Mouse (Mus musculus): Measurements from ENCODE around the gene Gmcl1.

The Gmcl1 gene

DNA sequence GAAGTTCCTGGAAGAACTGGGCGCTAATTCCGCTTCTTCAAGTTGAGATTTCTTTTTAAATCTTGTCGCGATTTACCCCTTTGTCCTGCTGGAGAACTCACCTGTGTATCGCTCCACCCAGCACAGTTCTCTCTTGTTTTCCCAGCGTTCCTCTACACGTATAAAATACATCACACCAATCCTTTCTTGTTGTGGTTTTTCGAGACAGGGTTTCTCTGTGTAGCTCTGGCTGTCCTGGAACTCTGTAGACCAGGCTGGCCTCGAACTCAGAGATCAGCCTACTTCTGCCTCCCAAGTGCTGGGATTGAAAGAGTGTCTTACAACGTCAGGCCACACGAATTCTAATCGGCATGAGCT is 48.5 kb downstream of the Gmcl1 start:
- ChIA-PET POLR2A (interaction anchor here in 2 of 4 experiments (0.7 to 1.7 kb wide), 25 partner anchors 8 to 315 kb away, joined by 3 to 7 read pairs (median 4); partner anchors contain the start of gene Mxd1 (in 1 of the 2)), CTCF (interaction anchor here in 2 of 4 experiments (0.7 to 1.3 kb wide), 4 partner anchors 14 to 122 kb away, joined by 3 to 4 read pairs (median 4); no protein-coding TSS in a partner anchor)

DNA sequence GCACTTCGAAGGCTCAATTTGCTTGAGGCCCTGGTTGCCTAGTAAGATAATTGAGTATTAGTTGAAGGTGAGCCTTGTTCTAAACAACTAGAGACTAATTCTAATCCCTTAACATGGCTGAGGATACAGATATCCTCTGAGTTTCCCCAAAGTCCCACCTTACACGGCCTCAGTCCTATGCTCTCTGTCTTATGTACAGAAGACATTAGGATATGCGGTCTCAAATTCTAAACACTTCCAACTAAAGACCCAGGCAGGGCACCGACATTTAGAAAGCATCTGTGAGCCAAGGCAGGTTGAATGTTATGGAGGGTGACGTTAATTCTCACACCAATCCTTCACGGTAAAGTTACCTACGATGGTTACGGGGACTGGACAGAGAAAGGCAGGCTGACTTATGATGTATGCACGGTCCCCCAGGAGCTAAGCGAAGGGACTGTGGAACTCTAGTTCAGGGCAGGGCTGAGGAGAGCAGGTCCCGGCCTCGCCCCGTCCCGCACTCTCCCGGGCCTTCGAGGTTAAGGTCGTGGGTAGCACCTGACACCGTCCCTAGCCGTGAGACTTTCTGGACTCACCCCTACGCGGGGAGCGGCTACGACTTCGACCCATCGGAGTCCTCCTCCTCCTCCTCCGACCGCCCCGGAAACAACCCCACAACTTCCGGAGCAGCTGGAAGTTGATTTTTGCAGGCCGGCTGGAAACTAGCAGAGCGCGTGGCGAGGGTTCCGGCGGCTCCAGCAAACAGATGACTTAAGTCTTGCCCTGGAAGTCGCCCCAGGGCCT is 49.1 kb downstream of the Gmcl1 start, which contains the start of gene Snrnp27:
Gene Snrnp27, minus strand, starts transcription at position 651 of the 783 bp plus-strand sequence.
- ChIA-PET CTCF (interaction anchor here in 3 of 4 experiments (0.7 to 1.3 kb wide), 5 partner anchors 13 to 122 kb away, joined by 3 to 4 read pairs (median 3); no protein-coding TSS in a partner anchor), POLR2A (interaction anchor here in 3 of 4 experiments (0.6 to 1.7 kb wide), 25 partner anchors 8 to 314 kb away, joined by 3 to 7 read pairs (median 4); partner anchors contain the start of gene Mxd1 (in 1 of the 3))

- ChIA-PET CTCF (interaction anchor here in 2 of 4 experiments (1.0 to 1.1 kb wide), 2 partner anchors 10 kb away, joined by 3 read pairs; no protein-coding TSS in a partner anchor), POLR2A (interaction anchor here in 1 of 4 experiments (1.1 to 1.2 kb wide), 2 partner anchors 13 to 98 kb away, joined by 3 read pairs; partner anchors contain the start of gene Mxd1)
Observed at GRCm38 (mm10) chr6:86681289-86681688, 51.9 kb downstream of the Gmcl1 start.

DNA sequence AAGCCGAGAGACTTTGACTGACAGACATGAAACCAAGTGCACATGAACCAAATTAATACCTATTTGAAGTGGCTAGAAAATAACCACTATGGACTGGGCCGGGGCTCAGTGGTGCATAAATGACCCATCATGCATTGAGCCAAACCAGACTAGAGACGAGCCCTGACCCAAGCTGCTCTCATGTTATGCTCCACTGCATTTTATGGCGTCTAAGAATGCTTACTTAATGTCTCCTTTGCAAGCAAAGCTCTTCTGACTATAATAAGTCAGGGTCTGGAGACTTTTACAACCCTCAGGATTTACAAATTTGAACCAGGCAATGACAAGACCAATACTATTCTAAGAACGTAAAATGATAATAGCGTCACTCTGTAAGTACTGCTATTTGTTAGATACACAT is 54.8 kb downstream of the Gmcl1 start:
- ChIA-PET CTCF (interaction anchor here in 2 of 4 experiments (0.6 to 1.3 kb wide), 3 partner anchors 16 to 129 kb away, joined by 3 read pairs; no protein-coding TSS in a partner anchor), POLR2A (interaction anchor here in 1 of 4 experiments (2.1 kb wide), 1 partner anchor 15 kb away, joined by 6 read pairs; no protein-coding TSS in a partner anchor)

- CTCF ChIA-PET: interaction anchor here (0.6 to 2.4 kb wide), 40 partner anchors 11 to 306 kb away, joined by 3 to 13 read pairs (median 4); partner anchors contain the start of genes Snrnp27 (in 2 of the 4), Fam136a (in 1 of the 4) and Snrpg (in 1 of the 4)
- POLR2A ChIA-PET: interaction anchor here in 2 of 4 experiments (0.5 to 1.8 kb wide), 17 partner anchors 11 to 232 kb away, joined by 3 to 12 read pairs (median 4); partner anchors contain the start of gene Snrnp27 (in 2 of the 2)
Observed at GRCm38 (mm10) chr6:86670873-86671272, 62.3 kb downstream of the Gmcl1 start.

GRCm38 (mm10) chr6:86669240-86669727 is 63.9 kb downstream of the Gmcl1 start:
- ChIA-PET POLR2A (interaction anchor here in 3 of 4 experiments (0.6 to 2.3 kb wide), 31 partner anchors 10 to 268 kb away, joined by 3 to 12 read pairs (median 4); partner anchors contain the start of genes Gmcl1 (in 1 of the 3) and Snrnp27 (in 1 of the 3)), CTCF (interaction anchor here in 3 of 4 experiments (0.6 to 1.4 kb wide), 10 partner anchors 70 to 182 kb away, joined by 3 to 8 read pairs (median 4); no protein-coding TSS in a partner anchor)

DNA sequence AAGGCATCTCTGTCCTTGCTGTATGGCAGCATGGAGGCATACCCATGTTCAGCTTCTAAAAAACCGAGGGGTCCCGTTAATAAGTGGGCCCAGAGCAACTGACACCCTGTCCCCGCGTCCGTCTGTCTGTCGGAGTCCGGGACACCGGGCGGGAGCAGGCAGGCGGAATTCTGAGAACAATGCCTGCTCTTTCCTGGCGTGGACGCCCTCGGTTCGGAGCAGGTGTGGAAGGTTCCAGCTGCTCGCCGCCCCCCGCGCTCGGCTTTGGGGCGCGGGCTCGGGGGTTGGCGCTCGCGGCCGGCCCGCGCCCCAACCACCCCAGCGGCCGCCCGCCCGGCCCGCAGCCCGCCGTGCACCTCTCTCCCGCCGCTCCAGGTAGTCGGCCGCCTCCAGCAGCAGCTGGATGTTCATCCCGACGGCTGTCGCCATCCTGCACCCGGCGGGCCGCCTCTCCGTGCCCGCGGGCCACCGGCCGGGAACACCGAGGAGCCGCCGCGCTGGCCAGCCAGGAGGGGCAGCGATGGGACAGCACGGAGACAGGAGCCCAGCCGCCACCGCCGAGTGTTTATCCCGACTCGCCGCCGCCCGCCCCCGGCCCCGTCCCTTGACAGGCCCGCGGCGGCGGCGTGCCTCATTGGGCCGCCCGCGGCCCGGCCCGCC is 64.5 kb downstream of the Gmcl1 start, which contains the start of gene Mxd1:
Gene Mxd1, minus strand, starts transcription at position 582 of the 660 bp plus-strand sequence.
- CTCF ChIA-PET: interaction anchor here in 1 of 4 experiments (1.0 to 1.9 kb wide), 7 partner anchors 70 to 134 kb away, joined by 3 to 8 read pairs (median 5); no protein-coding TSS in a partner anchor
- POLR2A ChIA-PET: interaction anchor here in 3 of 4 experiments (0.6 to 2.3 kb wide), 29 partner anchors 9 to 343 kb away, joined by 3 to 12 read pairs (median 3); partner anchors contain the start of genes Gmcl1 (in 1 of the 3) and Snrnp27 (in 1 of the 3)

DNA sequence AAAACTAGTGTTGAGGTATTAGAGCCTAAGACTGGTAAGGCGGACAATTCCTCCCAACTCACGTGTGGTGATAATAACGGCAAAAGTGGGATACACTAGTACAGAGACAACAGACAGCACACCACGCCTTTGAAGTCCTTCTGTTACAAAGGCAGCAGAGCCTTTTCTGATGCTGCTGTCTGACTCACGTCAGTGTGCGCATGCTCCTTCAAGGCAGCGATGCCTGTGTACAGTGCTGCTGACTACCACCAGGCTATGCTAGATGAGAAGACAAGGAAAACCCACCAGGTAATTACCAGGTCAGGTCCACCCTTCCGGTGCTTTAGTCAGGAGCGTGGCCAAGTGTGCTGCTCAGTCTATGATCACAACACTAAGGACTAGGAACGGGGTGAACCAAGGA is 66.1 kb downstream of the Gmcl1 start:
- CTCF ChIA-PET: interaction anchor here in 1 of 4 experiments (0.6 to 1.9 kb wide), 3 partner anchors 73 to 281 kb away, joined by 3 to 5 read pairs (median 3); no protein-coding TSS in a partner anchor
- POLR2A ChIA-PET: interaction anchor here in 3 of 4 experiments (0.5 to 2.2 kb wide), 7 partner anchors 10 to 281 kb away, joined by 3 to 7 read pairs (median 5); no protein-coding TSS in a partner anchor

- ChIA-PET CTCF (interaction anchor here in 2 of 4 experiments (0.6 to 1.6 kb wide), 2 partner anchors 67 to 169 kb away, joined by 5 to 9 read pairs; no protein-coding TSS in a partner anchor), POLR2A (interaction anchor here in 2 of 4 experiments (0.7 to 2.1 kb wide), 5 partner anchors 10 to 1213 kb away, joined by 3 to 7 read pairs (median 5); no protein-coding TSS in a partner anchor)
Observed at GRCm38 (mm10) chr6:86665560-86666307, 67.4 kb downstream of the Gmcl1 start.

DNA sequence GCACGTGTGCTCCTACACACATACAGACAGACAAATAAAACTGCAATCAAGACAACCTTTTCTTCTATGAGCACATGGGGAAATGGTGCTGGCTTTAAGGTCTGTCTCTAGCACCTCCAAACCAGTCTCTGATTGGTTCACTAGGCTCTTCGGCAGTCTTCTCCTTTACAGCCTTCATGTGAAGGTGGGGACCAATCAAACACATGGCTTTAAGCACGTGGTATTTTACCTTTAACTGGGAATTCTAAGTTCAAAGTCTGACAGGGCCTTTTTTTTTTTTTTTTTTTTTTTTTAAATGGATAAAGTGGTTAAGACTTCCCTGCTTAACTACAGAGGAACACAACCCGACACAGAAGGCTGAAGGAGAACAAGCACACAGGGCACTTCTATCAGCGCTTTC is 68.1 kb downstream of the Gmcl1 start:
- ChIA-PET CTCF (interaction anchor here in 1 of 4 experiments (1.6 kb wide), 1 partner anchor 66 kb away, joined by 5 read pairs; no protein-coding TSS in a partner anchor), POLR2A (interaction anchor here in 2 of 4 experiments (0.6 to 2.1 kb wide), 6 partner anchors 9 to 1213 kb away, joined by 3 to 7 read pairs (median 3); no protein-coding TSS in a partner anchor)

DNA sequence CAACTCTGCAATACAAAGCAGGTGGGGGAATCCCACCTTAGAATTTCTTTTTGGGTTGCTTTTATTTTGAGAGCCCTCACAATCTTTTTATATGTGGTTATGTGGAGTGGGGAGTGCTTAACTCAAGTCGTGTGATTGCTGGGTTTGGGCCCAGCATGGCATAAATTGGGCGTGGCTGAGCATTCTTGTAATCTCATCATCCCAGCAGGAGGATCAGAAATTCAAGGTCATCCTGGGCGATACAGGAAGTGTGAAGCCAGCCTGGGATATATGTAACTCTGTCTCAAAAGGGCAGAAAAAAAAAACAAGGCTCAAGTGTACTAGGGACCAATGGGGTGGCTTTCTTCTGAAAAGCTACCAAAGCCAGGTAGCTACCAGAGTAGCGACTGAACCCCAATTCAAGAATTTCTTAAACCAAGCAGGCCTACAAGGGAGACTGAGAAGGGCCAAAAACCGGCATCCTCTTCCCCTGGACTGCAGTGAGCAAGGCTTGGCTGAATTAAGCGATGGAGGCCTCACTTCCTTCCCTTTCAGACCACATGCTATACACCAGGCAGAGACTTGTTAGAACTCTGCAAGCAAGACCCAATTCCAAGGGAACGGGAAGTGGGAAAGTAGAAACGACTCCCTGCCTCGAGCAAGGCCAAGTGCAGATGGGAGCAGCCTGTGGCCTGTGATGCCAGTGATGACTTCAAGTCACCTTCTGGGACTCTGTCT is 72.9 kb downstream of the Gmcl1 start:
- ChIA-PET CTCF (interaction anchor here in 1 of 4 experiments (0.6 kb wide), 1 partner anchor 133 kb away, joined by 5 read pairs; the partner anchor contains the start of gene Anxa4), POLR2A (interaction anchor here in 1 of 4 experiments (0.8 kb wide), 1 partner anchor 1415 kb away, joined by 4 read pairs; no protein-coding TSS in a partner anchor)

DNA sequence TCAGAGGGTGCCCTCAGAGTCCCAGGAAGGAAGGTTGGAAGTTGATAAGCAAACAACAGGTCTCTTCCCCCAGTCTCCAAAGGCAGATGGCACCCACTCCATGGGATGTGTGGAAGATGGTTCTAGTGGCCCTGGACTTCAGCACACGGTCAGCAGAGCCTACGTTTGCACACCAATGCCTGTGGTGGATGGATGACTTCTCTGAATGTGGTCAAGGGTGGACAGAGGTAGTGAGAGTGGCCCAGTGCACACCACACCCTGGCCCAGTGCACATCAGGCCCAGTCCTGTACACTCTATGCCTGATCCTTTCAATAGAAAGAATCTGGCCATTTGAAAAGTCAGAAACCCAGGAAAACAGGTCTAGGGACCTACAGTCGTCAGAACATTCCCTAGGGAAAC is 74.7 kb downstream of the Gmcl1 start:
- POLR2A ChIA-PET: no interaction called here
- CTCF ChIA-PET: no interaction called here

GRCm38 (mm10) chr6:86654270-86654916 is 78.8 kb downstream of the Gmcl1 start:
- CTCF ChIA-PET: interaction anchor here in 2 of 4 experiments (0.5 to 0.9 kb wide), 3 partner anchors 35 to 55 kb away, joined by 3 read pairs; no protein-coding TSS in a partner anchor
- POLR2A ChIA-PET: interaction anchor here in 2 of 4 experiments (0.6 to 8.4 kb wide), 8 partner anchors 9 to 279 kb away, joined by 3 to 75 read pairs (median 4); no protein-coding TSS in a partner anchor

DNA sequence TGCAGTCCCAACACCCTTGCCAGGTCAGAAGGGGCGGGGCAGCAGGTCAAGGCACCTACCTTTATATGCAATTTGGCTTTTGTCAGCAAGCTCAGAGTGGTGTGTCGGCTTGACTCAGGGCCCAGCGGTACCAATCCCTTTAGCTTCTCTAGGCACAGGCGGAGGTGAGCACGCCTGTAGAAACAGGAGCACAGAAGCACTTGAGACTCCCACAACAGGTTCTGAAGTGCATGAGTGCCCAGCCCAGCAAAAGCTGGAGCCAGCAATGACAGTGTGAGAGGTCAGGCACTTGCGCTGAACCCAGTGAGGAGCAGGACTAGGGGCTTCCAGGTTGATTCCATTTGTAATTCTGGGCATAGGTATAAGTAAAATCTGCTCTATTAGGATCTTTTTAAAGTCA is 80.2 kb downstream of the Gmcl1 start:
- CTCF ChIA-PET: interaction anchor here in 1 of 4 experiments (1.9 kb wide), 1 partner anchor 18 kb away, joined by 7 read pairs; no protein-coding TSS in a partner anchor
- POLR2A ChIA-PET: interaction anchor here in 2 of 4 experiments (0.6 to 8.4 kb wide), 5 partner anchors 11 to 1340 kb away, joined by 3 to 75 read pairs (median 4); no protein-coding TSS in a partner anchor

- CTCF ChIA-PET: interaction anchor here in 2 of 4 experiments (0.6 kb wide), 2 partner anchors 80 to 223 kb away, joined by 3 read pairs; no protein-coding TSS in a partner anchor
- POLR2A ChIA-PET: interaction anchor here in 2 of 4 experiments (0.8 to 2.0 kb wide), 3 partner anchors 10 to 207 kb away, joined by 3 to 6 read pairs (median 3); no protein-coding TSS in a partner anchor
Observed at GRCm38 (mm10) chr6:86646143-86646542, 87.0 kb downstream of the Gmcl1 start.

All from embryonic stem cell, embryonic (primary cell).